Mouse (Mus musculus) duodenum, adult 2 months (tissue): Measurements from ENCODE around the gene Gm3002. TPM values are rescaled to one million over a fixed set of nuclear protein-coding genes. Genes with fewer than 3 reads are reported as not detected.

ENCODE experiments used
- polyA plus RNA-seq: library from polyadenylated mRNA; depleted of rRNA; stranded (reverse); fragments of >200 nt; gene quantifications from 2 replicates; pipeline ENCODE4 v1.2.3, GENCODE M21; 2012; ENCODE audit warnings: low replicate concordance; rRNA removed

Gm3002 gene
- not detected in 2 replicates for polyA plus RNA-seq

DNA sequence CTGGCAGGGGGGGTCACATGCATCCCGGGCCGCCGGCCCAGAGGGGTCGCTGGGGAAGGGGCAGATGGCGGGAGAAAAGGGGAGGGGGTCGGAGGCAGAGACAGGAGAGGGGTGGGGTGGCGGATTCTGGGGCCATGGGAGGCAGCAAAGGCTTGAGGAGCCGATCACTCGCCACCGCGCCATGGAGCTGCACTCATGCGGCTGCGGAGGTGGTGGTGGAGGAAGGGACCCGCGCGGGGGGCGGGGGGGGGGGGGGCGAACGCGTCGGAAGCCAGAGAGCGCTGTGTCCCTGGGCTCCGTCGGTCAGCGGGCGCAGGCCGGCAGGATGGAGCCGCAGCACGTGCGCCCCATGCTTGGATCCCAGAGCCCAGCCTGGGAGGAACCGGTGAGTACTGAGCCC, at the start of gene Gm3002:
Gene Gm3002 (plus strand): TSS at position 301 of the 400 bp plus-strand sequence.

DNA sequence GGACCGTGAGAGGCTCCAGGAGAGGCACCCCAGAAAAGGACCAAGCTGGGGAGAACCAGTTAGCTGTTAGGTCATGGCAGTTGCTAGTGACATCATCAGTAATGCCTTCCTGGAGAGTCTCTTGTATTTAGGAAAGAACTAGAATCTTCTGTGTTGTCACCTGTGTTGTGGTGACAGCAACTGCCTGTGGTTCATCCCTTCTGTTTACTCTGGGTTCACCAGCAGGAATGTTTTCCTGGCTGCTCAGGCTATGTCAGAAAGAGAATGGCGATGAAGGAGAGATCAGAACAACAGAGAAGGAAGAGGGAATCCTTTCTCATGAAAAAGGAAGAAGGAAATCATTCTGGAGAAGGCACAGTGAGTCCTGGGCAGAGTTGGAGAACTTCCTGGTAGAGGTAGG, 36.1 kb downstream of the Gm3002 start, which contains the start of gene Gm3033:
Gene Gm3033 (plus strand): TSS at position 301 of the 400 bp plus-strand sequence.

GRCm38 (mm10) chr14:3883872-3884271, 74.0 kb downstream of the Gm3002 start, which contains the start of gene Gm2916:
Gene Gm2916, plus strand, starts transcription at chr14:3884172.

GRCm38 (mm10) chr14:3931456-3931855, 121.6 kb downstream of the Gm3002 start, which contains the start of gene Gm3029:
Gene Gm3029, plus strand, starts transcription at chr14:3931756.

DNA sequence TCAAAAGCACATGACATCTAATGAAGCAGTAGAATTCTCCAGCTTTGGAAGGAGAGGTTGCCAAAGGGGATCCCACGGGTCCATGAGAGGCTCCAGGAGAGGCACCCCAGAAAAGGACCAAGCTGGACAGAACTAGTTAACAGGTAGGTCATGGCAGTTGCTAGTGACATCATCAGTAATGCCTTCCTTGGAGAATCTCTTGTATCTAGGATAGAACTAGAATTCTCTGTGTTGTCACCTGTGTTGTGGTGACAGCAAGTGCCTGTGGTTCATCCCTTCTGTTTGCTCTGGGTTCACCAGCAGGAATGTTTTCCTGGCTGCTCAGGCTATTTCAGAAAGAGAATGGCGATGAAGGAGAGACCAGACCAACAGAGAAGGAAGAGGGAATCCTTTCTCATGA, 153.4 kb downstream of the Gm3002 start, which contains the start of gene Gm3095:
Gene Gm3095 (plus strand): TSS at position 301 of the 400 bp plus-strand sequence.

DNA sequence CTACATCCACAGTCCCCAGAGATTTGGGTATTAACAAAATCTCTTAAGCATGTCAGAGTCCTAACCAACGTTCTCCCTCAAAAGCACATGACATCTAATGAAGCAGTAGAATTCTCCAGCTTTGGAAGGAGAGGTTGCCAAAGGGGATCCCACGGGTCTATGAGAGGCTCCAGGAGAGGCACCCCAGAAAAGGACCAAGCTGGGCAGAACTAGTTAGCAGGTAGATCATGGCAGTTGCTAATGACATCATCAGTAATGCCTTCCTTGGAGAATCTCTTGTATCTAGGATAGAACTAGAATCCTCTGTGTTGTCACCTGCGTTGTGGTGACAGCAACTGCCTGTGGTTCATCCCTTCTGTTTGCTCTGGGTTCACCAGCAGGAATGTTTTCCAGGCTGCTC, 188.2 kb downstream of the Gm3002 start, which contains the start of gene Gm3099:
Gene Gm3099 (plus strand): TSS at position 301 of the 400 bp plus-strand sequence.

Other genes starting within 250 kb of the Gm3002 start
- gene Gm3012, start 175.6 kb upstream of the Gm3002 start, polyA plus RNA-seq: not detected in 2 replicates
- gene Gm3020, start 158.0 kb upstream of the Gm3002 start, polyA plus RNA-seq: not detected in 2 replicates
- not detected in 2 replicates for gene Gm3043, start 121.3 kb upstream of the Gm3002 start, polyA plus RNA-seq
- not detected in 2 replicates for gene Gm3033, start 36.2 kb downstream of the Gm3002 start, polyA plus RNA-seq
- gene Gm2916, start 74.1 kb downstream of the Gm3002 start, polyA plus RNA-seq: not detected in 2 replicates
- not detected in 2 replicates for gene Gm3029, start 121.7 kb downstream of the Gm3002 start, polyA plus RNA-seq
- gene Gm3095, start 153.5 kb downstream of the Gm3002 start, polyA plus RNA-seq: not detected in 2 replicates
- not detected in 2 replicates for gene Gm3099, start 188.3 kb downstream of the Gm3002 start, polyA plus RNA-seq
- not detected in 2 replicates for gene Gm5796, start 213.9 kb downstream of the Gm3002 start, polyA plus RNA-seq